Mouse (Mus musculus): ENCODE data around the gene 4930523C07Rik.

4930523C07Rik gene

GRCm38 (mm10) chr1:160045056-160045715, 1.0 kb downstream of the 4930523C07Rik start:
- ATAC-seq (ENCODE audit: insufficient number of reproducible peaks, low FRiP score, low TSS enrichment), result no peak

GRCm38 (mm10) chr1:160045971-160046370, 1.8 kb downstream of the 4930523C07Rik start:
- no peak for ATAC-seq (ENCODE audit: insufficient number of reproducible peaks, low FRiP score, low TSS enrichment)

GRCm38 (mm10) chr1:160046786-160047185, 2.6 kb downstream of the 4930523C07Rik start:
- ATAC-seq (ENCODE audit: insufficient number of reproducible peaks, low FRiP score, low TSS enrichment), result no peak

- no peak for ATAC-seq (ENCODE audit: insufficient number of reproducible peaks, low FRiP score, low TSS enrichment)
Measured at GRCm38 (mm10) chr1:160047481-160047931, 3.3 kb downstream of the 4930523C07Rik start.

GRCm38 (mm10) chr1:160049131-160049880, 5.1 kb downstream of the 4930523C07Rik start:
- ATAC-seq (ENCODE audit: insufficient number of reproducible peaks, low FRiP score, low TSS enrichment), result no peak

GRCm38 (mm10) chr1:160050898-160051297, 6.7 kb downstream of the 4930523C07Rik start:
- ATAC-seq (ENCODE audit: insufficient number of reproducible peaks, low FRiP score, low TSS enrichment), result no peak

- ATAC-seq (ENCODE audit: insufficient number of reproducible peaks, low FRiP score, low TSS enrichment), result no peak
Measured at GRCm38 (mm10) chr1:160052556-160053315, 8.6 kb downstream of the 4930523C07Rik start.

GRCm38 (mm10) chr1:160053510-160054305, 9.5 kb downstream of the 4930523C07Rik start:
- no peak for ATAC-seq (ENCODE audit: insufficient number of reproducible peaks, low FRiP score, low TSS enrichment)

GRCm38 (mm10) chr1:160054366-160055078, 10.3 kb downstream of the 4930523C07Rik start:
- no peak for ATAC-seq (ENCODE audit: insufficient number of reproducible peaks, low FRiP score, low TSS enrichment)

GRCm38 (mm10) chr1:160057657-160058056, 13.5 kb downstream of the 4930523C07Rik start:
- no peak for ATAC-seq (ENCODE audit: insufficient number of reproducible peaks, low FRiP score, low TSS enrichment)

GRCm38 (mm10) chr1:160059908-160060307, 15.7 kb downstream of the 4930523C07Rik start:
- ATAC-seq (ENCODE audit: insufficient number of reproducible peaks, low FRiP score, low TSS enrichment), result no peak

GRCm38 (mm10) chr1:160060542-160060941, 16.4 kb downstream of the 4930523C07Rik start:
- no peak for ATAC-seq (ENCODE audit: insufficient number of reproducible peaks, low FRiP score, low TSS enrichment)

GRCm38 (mm10) chr1:160061321-160061720, 17.1 kb downstream of the 4930523C07Rik start:
- no peak for ATAC-seq (ENCODE audit: insufficient number of reproducible peaks, low FRiP score, low TSS enrichment)

- ATAC-seq (ENCODE audit: insufficient number of reproducible peaks, low FRiP score, low TSS enrichment), result no peak
Measured at GRCm38 (mm10) chr1:160061725-160062366, 17.7 kb downstream of the 4930523C07Rik start.

GRCm38 (mm10) chr1:160064547-160065144, 20.5 kb downstream of the 4930523C07Rik start:
- ATAC-seq (ENCODE audit: insufficient number of reproducible peaks, low FRiP score, low TSS enrichment), result no peak

GRCm38 (mm10) chr1:160078882-160079661, 34.9 kb downstream of the 4930523C07Rik start:
- no peak for ATAC-seq (ENCODE audit: insufficient number of reproducible peaks, low FRiP score, low TSS enrichment)

GRCm38 (mm10) chr1:160080800-160081436, 36.7 kb downstream of the 4930523C07Rik start:
- ATAC-seq (ENCODE audit: insufficient number of reproducible peaks, low FRiP score, low TSS enrichment), result peak; percentile 54

Measured in cerebellum, adult (tissue).